Mouse (Mus musculus) hindbrain, embryonic 16.5 days (tissue): ENCODE measurements at regions not wholly inside any gene's neighbourhood (a gene's known extent, or its start where the extent isn't known, plus 50 kb on each side); places are given as distances from the start of the nearest gene placed in this dataset.

Experiments used
- ATAC-seq: fragments of 200-750 bp; cut with Nextera tagmentation; 2 replicates; pipeline ENCODE4 v1.8.0; 2017; ENCODE audit warnings: moderate TSS enrichment, moderate library complexity
- H3K27ac ChIP-seq: fragments of 300-500 bp; sonication (generic); 2 replicates; pipeline ENCODE4 v1.5.1; 2014; ENCODE audit warnings: low read depth, mild to moderate bottlenecking, control low read depth, low read length, moderate library complexity
- H3K27me3 ChIP-seq: fragments of 300-500 bp; sonication (generic); replicated peaks from 2 replicates; pipeline ENCODE4 v1.6.1; 2014; ENCODE audit warnings: low read length; ENCODE audit not compliant: control insufficient read depth, insufficient read depth
- H3K36me3 ChIP-seq: fragments of 300-500 bp; sonication (generic); 2 replicates; pipeline ENCODE4 v1.6.1; 2014; ENCODE audit warnings: mild to moderate bottlenecking, low read length, moderate library complexity, mixed read lengths; ENCODE audit not compliant: control insufficient read depth, insufficient read depth
- H3K4me1 ChIP-seq: fragments of 300-500 bp; sonication (generic); 2 replicates; pipeline ENCODE4 v1.6.1; 2014; ENCODE audit warnings: low read depth, low read length; ENCODE audit not compliant: control insufficient read depth, insufficient read depth
- H3K4me2 ChIP-seq: fragments of 300-500 bp; sonication (generic); 2 replicates; pipeline ENCODE4 v1.6.1; 2014; ENCODE audit warnings: mild to moderate bottlenecking, low read length, control low read depth, moderate library complexity
- H3K4me3 ChIP-seq: fragments of 300-500 bp; sonication (generic); 2 replicates; pipeline ENCODE4 v1.5.1; 2014; ENCODE audit warnings: mild to moderate bottlenecking, low read length, control low read depth, moderate library complexity
- H3K9ac ChIP-seq: fragments of 300-500 bp; sonication (generic); 2 replicates; pipeline ENCODE4 v1.6.1; 2014; ENCODE audit warnings: low read depth, mild to moderate bottlenecking, control low read depth, low read length, moderate library complexity
- H3K9me3 ChIP-seq: fragments of 300-500 bp; sonication (generic); 2 replicates; pipeline ENCODE4 v1.6.1; 2014; ENCODE audit warnings: mild to moderate bottlenecking, low read length, moderate library complexity; ENCODE audit not compliant: control insufficient read depth
- WGBS: fragments of 180-500 bp; shearing (Covaris S2); extraction: QIAGEN DNeasy Blood & Tissue Kit; methylation state at CpG from one replicate; pipeline ENCODE4 v1.1.7; 2014; 5-methylcytosine and 5-hydroxymethylcytosine counted together

- H3K27me3 ChIP-seq = no peaks in the 10 kb centered on the region
- H3K36me3 ChIP-seq = no peaks in the 10 kb centered on the region
- no peak overlapping the region for H3K27ac ChIP-seq
- H3K4me3 ChIP-seq = no peak overlapping the region
- no peaks in the 10 kb centered on the region for H3K9me3 ChIP-seq
- no peak overlapping the region for H3K9ac ChIP-seq
- H3K4me2 ChIP-seq = no peak overlapping the region
- 71% methylated on average over 2 of the region's 2 CpGs for WGBS
- ATAC-seq = no peak
- no peaks in the 10 kb centered on the region for H3K4me1 ChIP-seq
Observed at GRCm38 (mm10) chr13:34507224-34507623, 146.1 kb downstream of the Pxdc1 start.

GRCm38 (mm10) chr13:34505861-34506260, 147.4 kb downstream of the Pxdc1 start:
- no peak for ATAC-seq
- H3K27ac ChIP-seq = no peak overlapping the region
- WGBS = 86% methylated on average over 2 of the region's 2 CpGs

GRCm38 (mm10) chr13:34504879-34505278, 148.4 kb downstream of the Pxdc1 start:
- Histone ChIP-seq H3K4me2 (no peak overlapping the region), H3K9ac (no peak overlapping the region), H3K36me3 (no peaks in the 10 kb centered on the region), H3K27me3 (no peaks in the 10 kb centered on the region), H3K4me1 (no peaks in the 10 kb centered on the region), H3K4me3 (no peak overlapping the region), H3K27ac (no peak overlapping the region), H3K9me3 (no peaks in the 10 kb centered on the region)
- no peak for ATAC-seq
- WGBS = 89% methylated on average over 3 of the region's 3 CpGs

More at GRCm38 (mm10) chr13:34505861-34506260, 147.4 kb downstream of the Pxdc1 start:
- Histone ChIP-seq H3K36me3 (no peaks in the 10 kb centered on the region), H3K4me3 (no peak overlapping the region), H3K27me3 (no peaks in the 10 kb centered on the region), H3K4me2 (no peak overlapping the region), H3K9me3 (no peaks in the 10 kb centered on the region), H3K9ac (no peak overlapping the region), H3K4me1 (no peaks in the 10 kb centered on the region)

GRCm38 (mm10) chr13:34498910-34499309, 153.9 kb upstream of the Slc22a23 start:
- no peak overlapping the region for H3K27ac ChIP-seq
- no peak for ATAC-seq
- no peaks in the 10 kb centered on the region for H3K27me3 ChIP-seq
- H3K4me1 ChIP-seq = no peaks in the 10 kb centered on the region
- no peak overlapping the region for H3K9ac ChIP-seq
- no peaks in the 10 kb centered on the region for H3K36me3 ChIP-seq
- no peak overlapping the region for H3K4me2 ChIP-seq
- H3K4me3 ChIP-seq = no peak overlapping the region
- 93% methylated on average over 2 of the region's 2 CpGs for whole genome bisulfite sequencing
- no peaks in the 10 kb centered on the region for H3K9me3 ChIP-seq

GRCm38 (mm10) chr13:34497667-34498066, 152.7 kb upstream of the Slc22a23 start:
- H3K4me1 ChIP-seq = no peaks in the 10 kb centered on the region
- H3K36me3 ChIP-seq = no peaks in the 10 kb centered on the region
- no peak overlapping the region for H3K4me2 ChIP-seq
- H3K27me3 ChIP-seq = no peaks in the 10 kb centered on the region
- WGBS = 82% methylated on average over 3 of the region's 3 CpGs
- H3K4me3 ChIP-seq = no peak overlapping the region
- H3K9ac ChIP-seq = no peak overlapping the region
- H3K27ac ChIP-seq = no peak overlapping the region
- H3K9me3 ChIP-seq = no peaks in the 10 kb centered on the region
- no peak for ATAC-seq

- 100% methylated on average over 1 of the region's 1 CpGs for WGBS
- no peak for ATAC-seq
- H3K4me1 ChIP-seq = no peaks in the 10 kb centered on the region
- no peaks in the 10 kb centered on the region for H3K27me3 ChIP-seq
- no peaks in the 10 kb centered on the region for H3K36me3 ChIP-seq
- H3K4me3 ChIP-seq = no peak overlapping the region
- H3K4me2 ChIP-seq = no peak overlapping the region
- no peaks in the 10 kb centered on the region for H3K9me3 ChIP-seq
- H3K9ac ChIP-seq = no peak overlapping the region
- H3K27ac ChIP-seq = no peak overlapping the region
Observed at GRCm38 (mm10) chr13:34484831-34485230, 139.8 kb upstream of the Slc22a23 start.

GRCm38 (mm10) chr13:34481461-34481860, 136.5 kb upstream of the Slc22a23 start:
- no peaks in the 10 kb centered on the region for H3K27me3 ChIP-seq
- no peaks in the 10 kb centered on the region for H3K36me3 ChIP-seq
- no peak overlapping the region for H3K9ac ChIP-seq
- H3K27ac ChIP-seq = no peak overlapping the region
- ATAC-seq = no peak
- H3K4me2 ChIP-seq = no peak overlapping the region
- no peaks in the 10 kb centered on the region for H3K9me3 ChIP-seq
- no peak overlapping the region for H3K4me3 ChIP-seq
- no peaks in the 10 kb centered on the region for H3K4me1 ChIP-seq
- 79% methylated on average over 10 of the region's 10 CpGs for WGBS

- no peak overlapping the region for H3K4me3 ChIP-seq
- ATAC-seq = no peak
Observed at GRCm38 (mm10) chr13:34470410-34470809, 125.4 kb upstream of the Slc22a23 start.

GRCm38 (mm10) chr13:34469568-34469967, 124.6 kb upstream of the Slc22a23 start:
- peaks cover 6% of the 10 kb centered on the region for H3K4me1 ChIP-seq
- no peaks in the 10 kb centered on the region for H3K27me3 ChIP-seq
- H3K9ac ChIP-seq = no peak overlapping the region
- H3K36me3 ChIP-seq = no peaks in the 10 kb centered on the region
- no peak overlapping the region for H3K4me3 ChIP-seq
- no peak overlapping the region for H3K27ac ChIP-seq
- no peak overlapping the region for H3K4me2 ChIP-seq
- H3K9me3 ChIP-seq = no peaks in the 10 kb centered on the region
- peak; percentile 79 for ATAC-seq
- 45% methylated on average over 5 of the region's 5 CpGs for WGBS

More at GRCm38 (mm10) chr13:34470410-34470809, 125.4 kb upstream of the Slc22a23 start:
- H3K9ac ChIP-seq = no peak overlapping the region
- 73% methylated on average over 1 of the region's 1 CpGs for WGBS
- H3K9me3 ChIP-seq = no peaks in the 10 kb centered on the region
- no peak overlapping the region for H3K4me2 ChIP-seq
- no peaks in the 10 kb centered on the region for H3K36me3 ChIP-seq
- no peak overlapping the region for H3K27ac ChIP-seq
- peaks cover 6% of the 10 kb centered on the region for H3K4me1 ChIP-seq
- H3K27me3 ChIP-seq = no peaks in the 10 kb centered on the region
